Mouse (Mus musculus) ES-E14 (cell line): ENCODE measurements around the gene Mknk1.

Source experiments
- CHD2 ChIP-seq: IDR thresholded peaks from 2 replicates; pipeline ENCODE4 v1.6.1; 2014; ENCODE audit warnings: mild to moderate bottlenecking, low read depth, low read length, inconsistent platforms
- HCFC1 ChIP-seq: IDR thresholded peaks from 2 replicates; pipeline ENCODE4 v1.6.1; 2012; ENCODE audit warnings: low read length, inconsistent platforms, borderline replicate concordance; ENCODE audit not compliant: insufficient read depth
- ZC3H11A ChIP-seq: IDR thresholded peaks from 2 replicates; pipeline ENCODE4 v1.6.1; 2012; ENCODE audit warnings: low read depth, mild to moderate bottlenecking, inconsistent platforms, low read length, borderline replicate concordance
- ZNF384 ChIP-seq: IDR thresholded peaks from 2 replicates; pipeline ENCODE4 v1.6.1; 2012; ENCODE audit warnings: low read depth, low read length, inconsistent platforms

GRCm38 (mm10) chr4:115838696-115839641 lies at the start of gene Mknk1:
- no peak for TF ChIP-seq CHD2
- no peak for TF ChIP-seq ZNF384
- no peak; the same call in 1 of the 2 replicates for TF ChIP-seq HCFC1
- no peak for TF ChIP-seq ZC3H11A
